Mouse (Mus musculus) hindbrain, embryonic 16.5 days (tissue): Measurements from ENCODE around the gene Ube2d2b. TPM values are rescaled to one million over a fixed set of nuclear protein-coding genes. Genes with fewer than 3 reads are reported as not detected.

Experiments
- ATAC-seq: fragments of 200-750 bp; cut with Nextera tagmentation; 2 replicates; pipeline ENCODE4 v1.8.0; 2017; ENCODE audit warnings: moderate TSS enrichment, moderate library complexity
- H3K27ac ChIP-seq: fragments of 300-500 bp; sonication (generic); 2 replicates; pipeline ENCODE4 v1.5.1; 2014; ENCODE audit warnings: low read depth, mild to moderate bottlenecking, control low read depth, low read length, moderate library complexity
- H3K27me3 ChIP-seq: fragments of 300-500 bp; sonication (generic); replicated peaks from 2 replicates; pipeline ENCODE4 v1.6.1; 2014; ENCODE audit warnings: low read length; ENCODE audit not compliant: control insufficient read depth, insufficient read depth
- H3K36me3 ChIP-seq: fragments of 300-500 bp; sonication (generic); 2 replicates; pipeline ENCODE4 v1.6.1; 2014; ENCODE audit warnings: mild to moderate bottlenecking, low read length, moderate library complexity, mixed read lengths; ENCODE audit not compliant: control insufficient read depth, insufficient read depth
- H3K4me1 ChIP-seq: fragments of 300-500 bp; sonication (generic); 2 replicates; pipeline ENCODE4 v1.6.1; 2014; ENCODE audit warnings: low read depth, low read length; ENCODE audit not compliant: control insufficient read depth, insufficient read depth
- H3K4me2 ChIP-seq: fragments of 300-500 bp; sonication (generic); 2 replicates; pipeline ENCODE4 v1.6.1; 2014; ENCODE audit warnings: mild to moderate bottlenecking, low read length, control low read depth, moderate library complexity
- H3K4me3 ChIP-seq: fragments of 300-500 bp; sonication (generic); 2 replicates; pipeline ENCODE4 v1.5.1; 2014; ENCODE audit warnings: mild to moderate bottlenecking, low read length, control low read depth, moderate library complexity
- H3K9ac ChIP-seq: fragments of 300-500 bp; sonication (generic); 2 replicates; pipeline ENCODE4 v1.6.1; 2014; ENCODE audit warnings: low read depth, mild to moderate bottlenecking, control low read depth, low read length, moderate library complexity
- H3K9me3 ChIP-seq: fragments of 300-500 bp; sonication (generic); 2 replicates; pipeline ENCODE4 v1.6.1; 2014; ENCODE audit warnings: mild to moderate bottlenecking, low read length, moderate library complexity; ENCODE audit not compliant: control insufficient read depth
- WGBS: fragments of 180-500 bp; shearing (Covaris S2); extraction: QIAGEN DNeasy Blood & Tissue Kit; methylation state at CpG from one replicate; pipeline ENCODE4 v1.1.7; 2014; 5-methylcytosine and 5-hydroxymethylcytosine counted together
- polyA plus RNA-seq: library from polyadenylated mRNA; unstranded; fragments of >200 nt; fragmentation: Nextera tagmentation; extraction: Ambion mirVana; gene quantifications from 2 replicates; pipeline ENCODE4 v1.2.1, GENCODE M21; 2015

The Ube2d2b gene
- polyA plus RNA-seq, 1 experiment from 2014 or later: 0.11 TPM

- WGBS: 74% methylated on average over 5 of the region's 5 CpGs
- Histone ChIP-seq H3K36me3 (no peaks in the 10 kb centered on the region), H3K4me3 (no peak overlapping the region), H3K27ac (no peak overlapping the region), H3K4me2 (no peak overlapping the region), H3K27me3 (no peaks in the 10 kb centered on the region), H3K9ac (no peak overlapping the region), H3K9me3 (peaks cover 3% of the 10 kb centered on the region; the same call in 1 of the 2 replicates), H3K4me1 (no peaks in the 10 kb centered on the region)
- ATAC-seq: peak; percentile 80
These were observed 17.4 kb downstream of the Ube2d2b start for GRCm38 (mm10) chr5:107847349-107847748.

DNA sequence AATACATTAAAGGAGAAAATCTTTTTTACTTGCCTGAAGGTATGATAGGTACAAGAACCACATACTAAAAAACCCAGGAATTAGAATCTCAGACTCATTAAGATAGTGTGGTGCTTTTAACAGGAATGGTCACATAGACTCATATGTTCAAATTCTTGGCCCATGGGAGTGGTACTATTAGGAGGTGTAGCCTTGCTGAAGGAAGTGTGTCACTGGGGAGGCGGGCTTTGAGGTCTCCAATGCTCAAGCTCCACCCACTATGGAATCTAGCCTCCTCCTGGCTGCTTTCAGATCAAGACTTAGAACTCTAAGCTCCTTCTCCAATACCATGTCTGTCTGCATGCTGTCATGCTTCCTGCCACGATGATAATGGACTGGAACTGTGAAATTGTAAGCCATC lies 17.9 kb downstream of the Ube2d2b start:
- no peak overlapping the region for H3K4me2 ChIP-seq
- no peak; the same call in 1 of the 2 replicates for ATAC-seq
- H3K27me3 ChIP-seq: no peaks in the 10 kb centered on the region
- H3K9me3 ChIP-seq: peaks cover 3% of the 10 kb centered on the region; the same call in 1 of the 2 replicates
- H3K36me3 ChIP-seq: no peaks in the 10 kb centered on the region
- no peak overlapping the region for H3K4me3 ChIP-seq
- no peak overlapping the region for H3K27ac ChIP-seq
- no peaks in the 10 kb centered on the region for H3K4me1 ChIP-seq
- H3K9ac ChIP-seq: no peak overlapping the region
- 80% methylated on average over 2 of the region's 2 CpGs for WGBS

DNA sequence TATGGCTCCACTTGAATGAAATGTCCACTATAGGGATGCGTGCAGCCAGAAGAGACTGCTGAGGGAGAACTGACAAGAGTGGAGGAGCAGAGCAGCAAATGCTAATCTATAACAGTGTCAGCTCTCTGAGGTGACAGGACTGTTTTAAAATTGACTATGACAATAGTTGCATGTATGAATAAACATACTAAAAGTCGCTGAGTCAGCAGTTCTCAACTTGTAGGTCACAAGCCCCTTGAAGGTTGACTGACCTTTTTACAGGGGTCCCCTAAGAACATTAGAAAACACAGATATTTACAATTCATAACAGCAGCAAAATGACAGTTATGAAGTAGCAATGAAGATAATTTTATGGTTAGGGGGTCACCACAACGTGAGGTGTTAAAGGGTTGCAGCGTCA lies 19.1 kb downstream of the Ube2d2b start:
- Histone ChIP-seq H3K27me3 (no peaks in the 10 kb centered on the region), H3K4me1 (no peaks in the 10 kb centered on the region; the same call in 1 of the 2 replicates), H3K9me3 (peaks cover 3% of the 10 kb centered on the region; the same call in 1 of the 2 replicates), H3K27ac (no peak overlapping the region), H3K4me2 (no peak overlapping the region), H3K9ac (no peak overlapping the region), H3K36me3 (no peaks in the 10 kb centered on the region), H3K4me3 (no peak overlapping the region)
- no peak for ATAC-seq
- WGBS: 91% methylated on average over 4 of the region's 4 CpGs

- WGBS: 37% methylated on average over 6 of the region's 6 CpGs
- no peak overlapping the region for H3K4me2 ChIP-seq
- no peak overlapping the region for H3K4me3 ChIP-seq
- no peaks in the 10 kb centered on the region for H3K36me3 ChIP-seq
- ATAC-seq: peak; percentile 48; the same call in 1 of the 2 replicates
- H3K27ac ChIP-seq: no peak overlapping the region
- peaks cover 3% of the 10 kb centered on the region; the same call in 1 of the 2 replicates for H3K9me3 ChIP-seq
- no peaks in the 10 kb centered on the region for H3K27me3 ChIP-seq
- no peaks in the 10 kb centered on the region; the same call in 1 of the 2 replicates for H3K4me1 ChIP-seq
- no peak overlapping the region for H3K9ac ChIP-seq
These were observed 23.9 kb downstream of the Ube2d2b start for GRCm38 (mm10) chr5:107853807-107854206.

GRCm38 (mm10) chr5:107854556-107854955 lies 24.7 kb downstream of the Ube2d2b start:
- no peaks in the 10 kb centered on the region for H3K27me3 ChIP-seq
- WGBS: 76% methylated on average over 3 of the region's 3 CpGs
- H3K4me1 ChIP-seq: no peaks in the 10 kb centered on the region; the same call in 1 of the 2 replicates
- no peak overlapping the region for H3K4me2 ChIP-seq
- H3K9me3 ChIP-seq: peaks cover 3% of the 10 kb centered on the region; the same call in 1 of the 2 replicates
- no peak overlapping the region for H3K4me3 ChIP-seq
- no peaks in the 10 kb centered on the region for H3K36me3 ChIP-seq
- no peak overlapping the region for H3K27ac ChIP-seq
- H3K9ac ChIP-seq: no peak overlapping the region
- ATAC-seq: no peak

- WGBS: 85% methylated on average over 2 of the region's 2 CpGs
- Histone ChIP-seq H3K27me3 (no peaks in the 10 kb centered on the region), H3K9ac (no peak overlapping the region), H3K9me3 (no peaks in the 10 kb centered on the region), H3K4me1 (no peaks in the 10 kb centered on the region; the same call in 1 of the 2 replicates), H3K4me2 (no peak overlapping the region), H3K4me3 (no peak overlapping the region), H3K27ac (no peak overlapping the region), H3K36me3 (no peaks in the 10 kb centered on the region)
- ATAC-seq: no peak
These were observed 25.6 kb downstream of the Ube2d2b start for GRCm38 (mm10) chr5:107855546-107855945.

DNA sequence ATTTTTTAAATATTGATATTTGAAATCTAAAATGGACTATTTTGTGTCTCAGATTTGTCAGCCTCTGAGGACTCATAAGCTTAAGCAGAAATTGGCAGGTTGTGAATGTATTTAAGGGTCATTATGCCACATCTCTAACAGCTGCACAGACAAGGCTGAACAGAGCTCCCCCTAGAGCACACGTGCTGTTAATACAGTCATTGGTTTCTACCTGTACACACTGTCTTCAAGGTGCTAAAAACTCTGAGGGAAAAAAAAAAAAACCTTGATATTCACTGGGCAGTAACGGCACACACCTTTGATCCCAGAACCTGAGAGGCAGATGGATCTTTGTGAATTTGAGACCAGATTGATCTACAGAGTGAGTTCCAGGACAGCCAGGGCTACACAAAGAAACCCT lies 29.1 kb downstream of the Ube2d2b start:
- H3K36me3 ChIP-seq: no peaks in the 10 kb centered on the region
- ATAC-seq: no peak
- H3K27me3 ChIP-seq: no peaks in the 10 kb centered on the region
- no peak overlapping the region for H3K9ac ChIP-seq
- H3K27ac ChIP-seq: no peak overlapping the region
- no peaks in the 10 kb centered on the region for H3K9me3 ChIP-seq
- H3K4me3 ChIP-seq: no peak overlapping the region
- no peak overlapping the region for H3K4me2 ChIP-seq
- 51% methylated on average over 2 of the region's 2 CpGs for WGBS
- no peaks in the 10 kb centered on the region; the same call in 1 of the 2 replicates for H3K4me1 ChIP-seq

DNA sequence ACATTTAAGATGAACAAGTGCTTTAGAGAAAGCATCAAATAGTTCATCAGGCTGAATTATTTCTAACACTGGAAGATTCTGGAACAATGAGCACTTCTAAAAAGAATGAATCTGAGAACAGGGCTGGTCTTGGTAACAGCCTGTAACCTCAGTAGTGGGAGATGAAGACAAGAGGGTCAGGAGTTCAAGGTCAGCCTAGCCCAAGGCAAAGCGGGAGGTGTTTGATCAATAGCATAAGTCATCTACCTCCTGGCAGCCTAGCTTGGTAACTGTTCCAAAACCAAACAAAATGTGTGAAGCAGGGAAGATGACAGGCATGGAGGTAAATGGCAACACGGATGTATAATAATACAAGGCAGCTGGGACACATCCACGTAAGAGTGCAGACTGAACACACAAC lies 34.1 kb downstream of the Ube2d2b start:
- Histone ChIP-seq H3K27ac (no peak overlapping the region), H3K9me3 (no peaks in the 10 kb centered on the region), H3K9ac (no peak overlapping the region), H3K36me3 (no peaks in the 10 kb centered on the region), H3K4me2 (no peak overlapping the region), H3K4me1 (peaks cover 6% of the 10 kb centered on the region), H3K4me3 (no peak overlapping the region), H3K27me3 (no peaks in the 10 kb centered on the region)
- no peak for ATAC-seq
- 89% methylated on average over 3 of the region's 3 CpGs for WGBS

GRCm38 (mm10) chr5:107866127-107867126 lies 36.5 kb downstream of the Ube2d2b start:
- 69% methylated on average over 2 of the region's 2 CpGs for WGBS
- Histone ChIP-seq H3K4me2 (peak overlapping the region; percentile 5; the same call in 1 of the 2 replicates), H3K9ac (no peak overlapping the region)

More at GRCm38 (mm10) chr5:107866127-107867126, 36.5 kb downstream of the Ube2d2b start:
- H3K27ac ChIP-seq: no peak overlapping the region
- H3K4me3 ChIP-seq: no peak overlapping the region
- H3K36me3 ChIP-seq: no peaks in the 10 kb centered on the region
- no peak for ATAC-seq
- H3K4me1 ChIP-seq: peaks cover 6% of the 10 kb centered on the region
- H3K9me3 ChIP-seq: no peaks in the 10 kb centered on the region
- no peaks in the 10 kb centered on the region for H3K27me3 ChIP-seq
